Mouse (Mus musculus): Measurements from ENCODE around the gene Tcte3. TPM values are rescaled to one million over a fixed set of nuclear protein-coding genes. Genes with fewer than 3 reads are reported as not detected.
"Not testable (repeated sequence)": the region's sequence is repeated elsewhere in the genome, so short reads cannot be mapped to it uniquely, and the experiment has no call there.

Gene Tcte3
- polyA plus RNA-seq, 1 experiment from 2014 or later, result 0.97 TPM

GRCm38 (mm10) chr17:14990116-14990702, 51.1 kb downstream of the Tcte3 start:
- H3K4me2 ChIP-seq; H3K36me3 ChIP-seq (ENCODE audit: control insufficient read depth, insufficient read depth, low read length); H3K4me1 ChIP-seq (ENCODE audit: control insufficient read depth, insufficient read depth, low read length); ATAC-seq (replicated peaks; ENCODE audit: insufficient number of reproducible peaks, low FRiP score, low TSS enrichment); H3K27ac ChIP-seq (ENCODE audit: low read depth, low read length); H3K4me3 ChIP-seq (ENCODE audit: low read depth, low read length); H3K27me3 ChIP-seq (ENCODE audit: control insufficient read depth, insufficient read depth, low read length); H3K9ac ChIP-seq (ENCODE audit: low read depth, low read length); H3K9me3 ChIP-seq (replicated peaks; ENCODE audit: control insufficient read depth, low read length): not testable (repeated sequence)
- WGBS (ENCODE audit: insufficient replicate concordance), result 80% methylated on average over 4 of the region's 5 CpGs

- not testable (repeated sequence) for H3K27me3 ChIP-seq (ENCODE audit: control insufficient read depth, insufficient read depth, low read length); H3K4me3 ChIP-seq (ENCODE audit: low read depth, low read length); H3K27ac ChIP-seq (ENCODE audit: low read depth, low read length); H3K4me1 ChIP-seq (ENCODE audit: control insufficient read depth, insufficient read depth, low read length); H3K9ac ChIP-seq (ENCODE audit: low read depth, low read length); H3K36me3 ChIP-seq (ENCODE audit: control insufficient read depth, insufficient read depth, low read length); H3K9me3 ChIP-seq (replicated peaks; ENCODE audit: control insufficient read depth, low read length); H3K4me2 ChIP-seq
- no CpG with 5 or more reads among the region's 60 CpGs for WGBS (ENCODE audit: insufficient replicate concordance)
- ATAC-seq (replicated peaks; ENCODE audit: insufficient number of reproducible peaks, low FRiP score, low TSS enrichment), result peak; percentile 97
Measured at GRCm38 (mm10) chr17:14978362-14979038, 62.8 kb downstream of the Tcte3 start, which contains the start of the genes 9030025P20Rik and Gm3417. Gene 9030025P20Rik (plus strand): TSS chr17:14978468. Gene Gm3417 (minus strand): TSS chr17:14978790.

GRCm38 (mm10) chr17:14977718-14978361, 63.4 kb downstream of the Tcte3 start:
- not testable (repeated sequence) for H3K9me3 ChIP-seq (replicated peaks; ENCODE audit: control insufficient read depth, low read length); H3K4me1 ChIP-seq (ENCODE audit: control insufficient read depth, insufficient read depth, low read length); H3K4me2 ChIP-seq; H3K27me3 ChIP-seq (ENCODE audit: control insufficient read depth, insufficient read depth, low read length); H3K4me3 ChIP-seq (ENCODE audit: low read depth, low read length); H3K36me3 ChIP-seq (ENCODE audit: control insufficient read depth, insufficient read depth, low read length); H3K9ac ChIP-seq (ENCODE audit: low read depth, low read length); H3K27ac ChIP-seq (ENCODE audit: low read depth, low read length)
- peak; percentile 2; the same call in 1 of the 2 replicates for ATAC-seq (replicated peaks; ENCODE audit: insufficient number of reproducible peaks, low FRiP score, low TSS enrichment)
- 6% methylated on average over 4 of the region's 7 CpGs for WGBS (ENCODE audit: insufficient replicate concordance)

Other genes with a start within 250 kb of the Tcte3 start
- gene Wdr27, start 98.3 kb downstream of the Tcte3 start, polyA plus RNA-seq (2014; fragmentation: Nextera tagmentation; extraction: Ambion mirVana), result 5.1 and 5.5 TPM in 2 replicates
- gene 1600012H06Rik, start 98.3 kb downstream of the Tcte3 start, polyA plus RNA-seq (2014; fragmentation: Nextera tagmentation; extraction: Ambion mirVana), result 33.2 and 38.6 TPM in 2 replicates
- 29.4 and 36.7 TPM in 2 replicates for gene Phf10, start 80.2 kb downstream of the Tcte3 start, polyA plus RNA-seq (2014; fragmentation: Nextera tagmentation; extraction: Ambion mirVana)
- gene 9030025P20Rik, start 63.0 kb downstream of the Tcte3 start, polyA plus RNA-seq (2014; fragmentation: Nextera tagmentation; extraction: Ambion mirVana), result 6.6 and 7.2 TPM in 2 replicates
- not detected in 2 replicates for gene Gm3417, start 62.7 kb downstream of the Tcte3 start, polyA plus RNA-seq (2014; fragmentation: Nextera tagmentation; extraction: Ambion mirVana)
- gene Gm3435, start 31.3 kb downstream of the Tcte3 start, polyA plus RNA-seq (2014; fragmentation: Nextera tagmentation; extraction: Ambion mirVana), result 3.6 and 4.1 TPM in 2 replicates
- gene Ermard, start 280 bp downstream of the Tcte3 start, polyA plus RNA-seq (2014; fragmentation: Nextera tagmentation; extraction: Ambion mirVana), result 61.0 and 62.8 TPM in 2 replicates
- 2.8 and 2.9 TPM in 2 replicates for gene Gm3448, start within 50 bp of the Tcte3 start, polyA plus RNA-seq (2014; fragmentation: Nextera tagmentation; extraction: Ambion mirVana)

Data from heart, embryonic 11.5 days (tissue).